In genomic region chr10:119463345-119463744, GRCm38 (mm10) we compare ENCODE assay signal across 16 mouse cellular contexts. TPM values are rescaled to one million over a fixed set of nuclear protein-coding genes. Genes with fewer than 3 reads are reported as not detected.
"Had no signal": no experiment of that assay in that cellular context is flagged by ENCODE, and none has a peak within 500 bp of the region (broad histone marks: within the 10 kb centered on the region; RNA-seq: fewer than 3 reads in every experiment).

No protein-coding gene starts in this region.

- H3K4me1 ChIP-seq: midbrain, embryonic 13.5 days had no signal

- H3K4me3 ChIP-seq: limb, embryonic 12.5 days; midbrain, embryonic 13.5 days had no signal

- H3K9ac ChIP-seq: limb, embryonic 12.5 days; liver, embryonic 14.5 days; midbrain, embryonic 13.5 days had no signal

- ATAC-seq: lung, postnatal 0 days; midbrain, embryonic 13.5 days had no signal

- H3K27me3 ChIP-seq: limb, embryonic 12.5 days; midbrain, embryonic 13.5 days had no signal

- H3K27ac ChIP-seq: limb, embryonic 12.5 days; liver, embryonic 14.5 days; midbrain, embryonic 13.5 days; stomach, postnatal 0 days had no signal

- H3K36me3 ChIP-seq: limb, embryonic 12.5 days; midbrain, embryonic 13.5 days had no signal

- H3K9me3 ChIP-seq: limb, embryonic 12.5 days; midbrain, embryonic 13.5 days had no signal

- H3K4me2 ChIP-seq: limb, embryonic 12.5 days; midbrain, embryonic 13.5 days had no signal

- DNase-seq: kidney, adult 8-10 months; kidney, postnatal 25 days; layer of hippocampus, adult 9-11 months; layer of hippocampus, postnatal 36 days; liver; lung, adult 2 months; lung, postnatal 36 days; right cerebral cortex, adult 18-20 months; thymus, adult 2 months; thymus, postnatal 25 days had no signal

RNA-seq across cellular contexts. Expression of gene Grip1, which starts 9.7 kb away (rescaled TPM):
- total RNA-seq: megakaryocyte progenitor cell, adult 5-6 weeks had no signal
